8 mouse cellular contexts compared by ENCODE assay signal in genomic region chr10:79853860-79854795, GRCm38 (mm10). TPM values are rescaled to one million over a fixed set of nuclear protein-coding genes. Genes with fewer than 3 reads are reported as not detected.
DNase-seq lines count a peak whose midpoint lies in the region; ATAC-seq and TF ChIP-seq lines count a peak whose summit lies in the region.

Gene Ptbp1, plus strand, starts transcription at chr10:79854427.

- H3K27me3 ChIP-seq in heart, embryonic 12.5 days (replicated peaks): no peaks in the 10 kb centered on the region
- no peaks in the 10 kb centered on the region for H3K27me3 ChIP-seq in kidney, postnatal 0 days (ENCODE audit: insufficient read depth, low read length)
- H3K27me3 ChIP-seq in liver, embryonic 11.5 days (replicated peaks; ENCODE audit: control insufficient read depth, insufficient read depth, low read length): no peaks in the 10 kb centered on the region
- no peaks in the 10 kb centered on the region for H3K27me3 ChIP-seq in stomach, embryonic 14.5 days (ENCODE audit: control insufficient read depth, insufficient read depth, low read length)

- WGBS in heart, embryonic 12.5 days: under 1% methylated on average over 75 of the region's 75 CpGs
- WGBS in kidney, postnatal 0 days: under 1% methylated on average over 75 of the region's 75 CpGs
- WGBS in liver, embryonic 11.5 days: under 1% methylated on average over 74 of the region's 75 CpGs
- under 1% methylated on average over 75 of the region's 75 CpGs for WGBS in stomach, embryonic 14.5 days

- peak within 1 kb of the TSS; percentile 100 for H3K27ac ChIP-seq in heart, embryonic 12.5 days (ENCODE audit: poor library complexity, severe bottlenecking)
- peak within 1 kb of the TSS; percentile 99 for H3K27ac ChIP-seq in kidney, postnatal 0 days
- H3K27ac ChIP-seq in liver, embryonic 11.5 days (ENCODE audit: low read depth, low read length): peak within 1 kb of the TSS; percentile 100
- peak within 1 kb of the TSS; percentile 100 for H3K27ac ChIP-seq in stomach, embryonic 14.5 days (ENCODE audit: low read length)

- no peak for TF ChIP-seq CTCF in kidney, postnatal 0 days (IDR thresholded peaks at IDR 0.05; ENCODE audit: low read depth)

- DNase-seq in CD4-positive helper T cell, adult 2 months (ENCODE audit: low read depth, low spot score): peak; percentile 100
- peak; percentile 100 for DNase-seq in brain, embryonic 18.5 days (ENCODE audit: low read depth, low spot score)
- DNase-seq in kidney, postnatal 0 days (ENCODE audit: low spot score): peak; percentile 99
- peak; percentile 99 for DNase-seq in liver, embryonic 11.5 days (ENCODE audit: low spot score)
- DNase-seq in naive thymus-derived CD4-positive, alpha-beta T cell, adult 2 months (ENCODE audit: low read depth): peak; percentile 100

- peaks cover 64% of the 10 kb centered on the region for H3K4me1 ChIP-seq in heart, embryonic 12.5 days (replicated peaks)
- H3K4me1 ChIP-seq in kidney, postnatal 0 days (replicated peaks; ENCODE audit: insufficient read depth, low read length): peaks cover 39% of the 10 kb centered on the region
- peaks cover 53% of the 10 kb centered on the region for H3K4me1 ChIP-seq in liver, embryonic 11.5 days (replicated peaks; ENCODE audit: control insufficient read depth, insufficient read depth, low read length)
- H3K4me1 ChIP-seq in stomach, embryonic 14.5 days (ENCODE audit: control insufficient read depth, insufficient read depth, low read length): peaks cover 50% of the 10 kb centered on the region

- no peaks in the 10 kb centered on the region for H3K9me3 ChIP-seq in heart, embryonic 12.5 days (replicated peaks)
- H3K9me3 ChIP-seq in kidney, postnatal 0 days (replicated peaks; ENCODE audit: low read length): no peaks in the 10 kb centered on the region
- no peaks in the 10 kb centered on the region for H3K9me3 ChIP-seq in liver, embryonic 11.5 days (ENCODE audit: control insufficient read depth, low read length)
- no peaks in the 10 kb centered on the region for H3K9me3 ChIP-seq in stomach, embryonic 14.5 days (ENCODE audit: control insufficient read depth, low read depth, low read length)

- H3K36me3 ChIP-seq in heart, embryonic 12.5 days: peaks cover 24% of the 10 kb centered on the region
- peaks cover 8% of the 10 kb centered on the region for H3K36me3 ChIP-seq in kidney, postnatal 0 days (ENCODE audit: insufficient read depth, low read length)
- peaks cover 28% of the 10 kb centered on the region for H3K36me3 ChIP-seq in liver, embryonic 11.5 days (ENCODE audit: control insufficient read depth, insufficient read depth, low read length)
- peaks cover 26% of the 10 kb centered on the region for H3K36me3 ChIP-seq in stomach, embryonic 14.5 days (ENCODE audit: control insufficient read depth, insufficient read depth, low read length)

- peak within 1 kb of the TSS; percentile 92 for H3K4me3 ChIP-seq in heart, embryonic 12.5 days
- H3K4me3 ChIP-seq in kidney, postnatal 0 days (replicated peaks; ENCODE audit: low read depth, low read length): peak within 1 kb of the TSS; percentile 96
- peak within 1 kb of the TSS; percentile 99 for H3K4me3 ChIP-seq in liver, embryonic 11.5 days (ENCODE audit: low read depth, low read length)
- H3K4me3 ChIP-seq in stomach, embryonic 14.5 days (ENCODE audit: low read depth, low read length): peak within 1 kb of the TSS; percentile 99

- H3K4me2 ChIP-seq in heart, embryonic 12.5 days: peak within 1 kb of the TSS; percentile 99
- H3K4me2 ChIP-seq in kidney, postnatal 0 days (ENCODE audit: low read length): peak within 1 kb of the TSS; percentile 91
- H3K4me2 ChIP-seq in liver, embryonic 11.5 days: peak within 1 kb of the TSS; percentile 99
- H3K4me2 ChIP-seq in stomach, embryonic 14.5 days (replicated peaks; ENCODE audit: low read depth, low read length): peak within 1 kb of the TSS; percentile 84

- H3K9ac ChIP-seq in heart, embryonic 12.5 days: peak within 1 kb of the TSS; percentile 99
- H3K9ac ChIP-seq in kidney, postnatal 0 days (ENCODE audit: low read depth, low read length): peak within 1 kb of the TSS; percentile 99
- peak within 1 kb of the TSS; percentile 99 for H3K9ac ChIP-seq in liver, embryonic 11.5 days (ENCODE audit: low read depth, low read length)
- peak within 1 kb of the TSS; percentile 98 for H3K9ac ChIP-seq in stomach, embryonic 14.5 days (replicated peaks; ENCODE audit: low read depth, low read length)

- ATAC-seq in erythroid progenitor cell, adult 5-6 weeks (replicated peaks; ENCODE audit: low FRiP score, poor library complexity, severe bottlenecking): peak; percentile 90
- ATAC-seq in heart, embryonic 12.5 days (ENCODE audit: insufficient number of reproducible peaks, low FRiP score): peak; percentile 92
- peak; percentile 90 for ATAC-seq in kidney, postnatal 0 days (replicated peaks; ENCODE audit: low FRiP score, low read depth)
- ATAC-seq in liver, embryonic 11.5 days (replicated peaks; ENCODE audit: low FRiP score): peak; percentile 89
- peak; percentile 89 for ATAC-seq in stomach, embryonic 14.5 days (ENCODE audit: insufficient number of reproducible peaks, insufficient read depth, low FRiP score, low read depth)

RNA-seq across cellular contexts. Expression of gene Ptbp1, which starts in this region (rescaled TPM):
- total RNA-seq in erythroid progenitor cell, adult 5-6 weeks (2015; ENCODE audit: low replicate concordance): 134 and 185 TPM in 2 replicates
- 89.3 and 94.7 TPM in 2 replicates for total RNA-seq in erythroid progenitor cell, adult 5-6 weeks (2017; ENCODE audit: low replicate concordance)
- polyA plus RNA-seq in heart, embryonic 12.5 days (2016; fragmentation: Nextera tagmentation; extraction: Ambion mirVana): 139 and 142 TPM in 2 replicates
- polyA plus RNA-seq in kidney, postnatal 0 days (2015; fragmentation: Nextera tagmentation; extraction: Ambion mirVana): 220 and 238 TPM in 2 replicates
- 329 and 336 TPM in 2 replicates for polyA plus RNA-seq in liver, embryonic 11.5 days (2014; fragmentation: Nextera tagmentation; extraction: Ambion mirVana)
- polyA plus RNA-seq in stomach, embryonic 14.5 days (2014; fragmentation: Nextera tagmentation; extraction: Ambion mirVana): 237 and 275 TPM in 2 replicates

Comparison
In these comparisons a context has a peak if more than half of its experiments do, and no peak if none do; other contexts are left out.
1. Peak in every context shown above with its lines: DNase-seq, ATAC-seq, H3K4me3 ChIP-seq and H3K27ac ChIP-seq.